Mouse (Mus musculus) right cerebral cortex, postnatal 10 days (tissue): Measurements from ENCODE around the gene D430041D05Rik.
"Not testable (repeated sequence)": the region's sequence is repeated elsewhere in the genome, so short reads cannot be mapped to it uniquely, and the experiment has no call there.

Source experiments
- DNase-seq, 2 experiments: peaks; one replicate each; pipeline ENCODE4 v3.0.0; 2021; ENCODE audit warnings: low spot score in 2 of 2

Gene D430041D05Rik

DNA sequence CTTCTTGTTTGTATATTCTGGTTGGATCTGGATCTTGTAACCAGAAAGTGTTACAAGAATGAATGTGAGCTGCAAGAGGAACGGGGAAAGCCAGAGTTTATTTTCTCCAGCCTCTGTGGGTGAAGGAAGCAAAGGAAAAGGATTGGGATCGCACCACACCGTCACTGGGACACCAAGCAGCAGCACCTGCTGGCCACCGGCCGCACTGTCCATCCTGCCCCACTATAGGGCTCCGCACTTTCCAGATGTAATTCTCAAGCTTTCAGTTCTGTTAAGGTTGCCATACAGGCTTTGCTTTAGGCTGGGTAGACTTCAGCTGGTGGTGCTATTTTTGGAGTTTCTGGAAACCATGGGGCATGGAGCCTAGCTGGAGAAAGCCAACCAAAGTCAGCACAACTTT, 290.5 kb downstream of the D430041D05Rik start:
- DNase-seq = no peak

DNA sequence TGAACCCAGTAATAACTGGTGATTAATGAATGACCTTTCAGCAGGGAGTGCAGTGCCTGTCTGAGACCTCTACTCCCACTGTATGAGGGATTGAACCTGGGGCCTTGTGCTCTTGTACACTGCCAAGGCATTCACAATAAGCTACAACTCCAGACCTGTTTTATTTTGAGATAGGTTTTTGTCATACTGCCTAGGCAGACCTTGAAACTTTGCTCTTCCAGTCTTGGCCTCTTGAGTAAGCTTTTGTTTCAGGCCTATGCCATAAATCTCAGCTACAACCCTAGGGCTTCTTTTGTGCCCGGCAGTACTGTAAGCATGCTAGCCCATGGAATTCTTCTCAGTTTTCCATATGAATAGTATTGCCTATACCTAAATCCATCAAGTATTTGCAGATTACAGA, 291.7 kb downstream of the D430041D05Rik start:
- DNase-seq = no peak

GRCm38 (mm10) chr2:104117173-104117572, 293.6 kb downstream of the D430041D05Rik start:
- DNase-seq = not testable (repeated sequence)

GRCm38 (mm10) chr2:104114898-104115297, 295.9 kb downstream of the D430041D05Rik start:
- DNase-seq = no peak

DNA sequence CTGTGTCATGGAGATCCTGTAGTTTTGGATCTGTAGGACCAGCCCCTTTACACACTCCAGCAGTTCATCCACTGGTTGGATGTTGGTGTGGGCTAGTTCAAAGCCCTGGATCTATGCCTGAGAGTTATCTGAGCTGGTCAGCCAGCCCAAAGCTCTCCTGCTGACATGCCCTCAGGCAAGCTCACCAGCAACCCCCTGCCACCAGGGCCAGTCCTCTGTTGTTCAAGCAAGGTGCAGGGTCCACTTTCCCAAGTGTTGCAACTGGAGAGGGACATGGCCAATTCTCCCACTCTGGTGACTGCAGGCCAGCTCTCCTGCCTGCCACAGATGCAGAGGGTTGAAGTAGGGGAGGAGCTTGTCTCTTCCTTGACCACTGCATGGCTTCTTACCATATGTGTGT, 297.2 kb downstream of the D430041D05Rik start:
- DNase-seq = not testable (repeated sequence)

GRCm38 (mm10) chr2:104111170-104111797, 299.5 kb downstream of the D430041D05Rik start:
- not testable (repeated sequence) for DNase-seq

GRCm38 (mm10) chr2:104110031-104110430, 300.8 kb downstream of the D430041D05Rik start:
- DNase-seq = no peak

GRCm38 (mm10) chr2:104109528-104109927, 301.3 kb downstream of the D430041D05Rik start:
- no peak for DNase-seq

DNA sequence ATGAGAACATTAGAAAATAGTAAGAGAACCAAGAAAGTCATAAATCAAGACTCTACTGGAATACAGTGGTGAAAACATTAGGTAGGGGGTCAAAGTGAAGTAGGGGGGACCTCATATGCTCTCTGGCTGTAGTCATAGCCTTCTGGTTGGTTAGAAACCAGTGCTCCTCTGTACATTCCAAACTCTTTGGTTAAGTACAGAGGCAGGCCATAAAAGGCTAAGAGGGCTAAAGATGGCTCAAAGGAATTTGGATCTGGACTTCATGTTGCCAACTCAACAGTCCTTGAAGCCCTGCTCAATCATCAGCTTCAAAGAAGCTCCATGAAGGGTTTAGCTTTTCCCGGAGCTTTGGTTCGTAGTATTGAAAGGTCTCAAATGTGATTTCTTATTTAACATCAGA, 301.8 kb downstream of the D430041D05Rik start:
- not testable (repeated sequence) for DNase-seq

DNA sequence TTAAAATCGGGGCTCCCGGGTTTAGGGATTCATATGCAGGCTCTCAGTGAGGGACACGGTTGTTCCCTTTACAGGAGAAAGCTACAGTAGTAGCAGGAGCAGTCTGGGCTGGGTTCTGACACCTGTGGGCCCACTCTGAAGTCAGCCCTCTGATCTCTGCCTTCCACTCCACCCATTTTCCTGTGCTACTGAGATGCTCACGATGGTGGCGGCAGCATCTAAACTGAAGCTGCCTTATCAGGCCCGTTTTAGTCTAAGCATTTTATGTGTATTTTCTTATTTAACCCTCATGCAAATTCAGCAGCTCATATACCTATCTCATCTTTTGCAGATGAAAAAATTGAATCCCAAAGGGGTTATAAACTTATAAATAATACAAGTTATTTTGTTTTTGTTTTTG, 306.0 kb downstream of the D430041D05Rik start:
- no peak for DNase-seq

DNA sequence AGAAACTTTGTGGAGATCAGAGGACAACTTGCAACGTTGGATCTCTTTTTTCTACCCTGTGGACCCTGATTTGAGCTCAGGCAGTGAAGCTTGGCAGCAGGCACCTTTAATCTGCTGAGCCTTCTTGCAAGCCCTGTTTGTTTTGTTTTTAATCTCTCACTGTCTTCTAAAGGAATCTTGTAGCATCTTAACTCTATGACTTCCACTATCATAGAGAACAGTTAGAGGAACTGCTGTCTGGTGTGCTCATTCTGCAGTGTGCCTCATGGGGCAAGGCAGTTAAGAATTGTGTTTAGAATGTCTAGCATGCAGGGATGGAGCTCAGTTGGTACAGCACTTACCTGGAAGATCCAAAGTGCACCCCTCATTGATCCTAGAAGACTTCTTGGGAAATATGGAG, 310.9 kb downstream of the D430041D05Rik start:
- no peak for DNase-seq

DNA sequence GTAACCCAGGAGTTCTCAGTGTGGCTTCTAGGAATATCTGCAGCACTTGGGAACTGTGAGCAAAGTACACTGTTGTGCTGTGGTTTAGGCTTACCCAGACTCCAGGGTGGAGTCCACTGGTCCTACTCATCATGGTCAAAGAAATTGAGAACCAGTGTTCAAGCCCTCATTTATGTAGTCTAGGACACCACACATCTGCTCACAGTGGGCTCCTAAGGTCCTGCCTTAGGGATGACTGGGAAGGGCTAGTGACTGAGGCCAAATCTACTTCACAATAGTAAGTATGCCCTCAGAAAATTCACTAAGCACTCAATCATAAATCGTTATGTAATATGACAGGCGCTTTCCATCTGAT, 311.6 kb downstream of the D430041D05Rik start:
- no peak for DNase-seq

- no peak for DNase-seq
Observed at GRCm38 (mm10) chr2:104098529-104099230, 312.1 kb downstream of the D430041D05Rik start.

GRCm38 (mm10) chr2:104097396-104097795, 313.4 kb downstream of the D430041D05Rik start:
- not testable (repeated sequence) for DNase-seq

DNA sequence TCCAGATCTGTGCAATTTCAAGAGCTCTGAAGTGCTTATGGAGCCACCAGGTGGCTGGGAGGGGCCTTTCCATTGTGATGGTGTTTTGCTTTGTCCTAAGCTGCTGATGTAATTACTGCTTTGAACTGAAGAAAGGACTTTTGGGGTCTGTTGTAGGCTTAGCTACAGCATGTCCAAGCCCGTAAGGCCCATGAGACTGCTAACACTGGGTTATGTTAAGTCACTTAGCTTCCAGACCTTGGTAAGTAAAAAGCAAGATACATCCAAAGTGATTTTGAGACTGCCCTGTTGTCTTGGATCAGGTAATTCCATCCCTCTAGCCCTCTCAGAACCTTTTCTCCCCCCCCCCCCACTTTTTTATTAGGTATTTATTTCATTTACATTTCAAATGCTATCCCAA, 314.0 kb downstream of the D430041D05Rik start:
- not testable (repeated sequence) for DNase-seq

- no peak for DNase-seq
Observed at GRCm38 (mm10) chr2:104096256-104096655, 314.6 kb downstream of the D430041D05Rik start.

- peak; percentile 64 to 66 for DNase-seq
Observed at GRCm38 (mm10) chr2:104095741-104096213, 315.0 kb downstream of the D430041D05Rik start, which contains the start of gene Cd59a. TSS of gene Cd59a (plus strand) at chr2:104095801.

GRCm38 (mm10) chr2:104093305-104093704, 317.5 kb downstream of the D430041D05Rik start:
- DNase-seq = no peak
